Mouse (Mus musculus) hindbrain, embryonic 13.5 days (tissue): Measurements from ENCODE around the gene Rfx6. TPM values are rescaled to one million over a fixed set of nuclear protein-coding genes. Genes with fewer than 3 reads are reported as not detected.

Experiments used
- ATAC-seq: fragments of 200-750 bp; cut with Nextera tagmentation; 2 replicates; pipeline ENCODE4 v1.8.0; 2017; ENCODE audit warnings: moderate TSS enrichment; ENCODE audit not compliant: low FRiP score
- H3K27ac ChIP-seq: fragments of 300-500 bp; sonication (generic); 2 replicates; pipeline ENCODE4 v1.5.1; 2015; ENCODE audit warnings: inconsistent platforms, mild to moderate bottlenecking, moderate library complexity
- H3K27me3 ChIP-seq: fragments of 300-500 bp; sonication (generic); 2 replicates; pipeline ENCODE4 v1.6.1; 2015; ENCODE audit warnings: mild to moderate bottlenecking, inconsistent platforms
- H3K36me3 ChIP-seq: fragments of 300-500 bp; sonication (generic); 2 replicates; pipeline ENCODE4 v1.6.1; 2015; ENCODE audit warnings: mild to moderate bottlenecking, inconsistent platforms
- H3K4me1 ChIP-seq: fragments of 300-500 bp; sonication (generic); replicated peaks from 2 replicates; pipeline ENCODE4 v1.6.1; 2015; ENCODE audit warnings: inconsistent platforms
- H3K4me2 ChIP-seq: fragments of 300-500 bp; sonication (generic); 2 replicates; pipeline ENCODE4 v1.6.1; 2015; ENCODE audit warnings: inconsistent platforms, mild to moderate bottlenecking, moderate library complexity
- H3K4me3 ChIP-seq: fragments of 300-500 bp; sonication (generic); 2 replicates; pipeline ENCODE4 v1.5.1; 2015; ENCODE audit warnings: mild to moderate bottlenecking, inconsistent platforms
- H3K9ac ChIP-seq: fragments of 300-500 bp; sonication (generic); 2 replicates; pipeline ENCODE4 v1.6.1; 2015; ENCODE audit warnings: mild to moderate bottlenecking, inconsistent platforms
- H3K9me3 ChIP-seq: fragments of 300-500 bp; sonication (generic); 2 replicates; pipeline ENCODE4 v1.6.1; 2016; ENCODE audit warnings: inconsistent platforms
- WGBS: fragments of 180-500 bp; shearing (Covaris S2); methylation state at CpG from one replicate; pipeline ENCODE4 v1.1.7; 2015; 5-methylcytosine and 5-hydroxymethylcytosine counted together
- polyA plus RNA-seq: library from polyadenylated mRNA; unstranded; fragments of >200 nt; fragmentation: Nextera tagmentation; extraction: Ambion mirVana; gene quantifications from 2 replicates; pipeline ENCODE4 v1.2.1, GENCODE M21; 2015

The Rfx6 gene
- polyA plus RNA-seq, 1 experiment from 2014 or later = not detected

DNA sequence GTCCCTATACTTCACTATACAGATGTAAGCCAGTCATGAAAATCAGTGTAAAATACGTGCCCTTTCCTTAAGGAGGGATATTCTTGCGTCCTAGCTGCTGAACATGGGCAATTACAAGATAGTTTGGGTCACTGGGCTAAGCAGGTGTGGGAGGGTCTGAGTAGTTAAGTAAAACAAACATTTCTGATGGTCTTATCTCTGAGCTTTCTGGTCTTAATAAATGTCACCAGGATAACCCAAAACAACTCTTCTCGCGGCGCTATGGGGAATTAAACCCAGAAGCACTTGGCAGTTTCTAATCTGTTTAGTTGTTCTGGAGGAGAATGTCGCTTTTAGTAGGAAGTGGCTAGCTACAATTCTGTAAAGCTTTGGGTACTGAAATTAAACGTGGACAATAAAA lies 91.7 kb downstream of the Rfx6 start:
- Histone ChIP-seq H3K4me2 (no peak overlapping the region), H3K4me3 (no peak overlapping the region), H3K4me1 (no peaks in the 10 kb centered on the region), H3K27me3 (no peaks in the 10 kb centered on the region), H3K9ac (no peak overlapping the region), H3K27ac (no peak overlapping the region), H3K36me3 (no peaks in the 10 kb centered on the region), H3K9me3 (no peaks in the 10 kb centered on the region)
- no peak for ATAC-seq
- 85% methylated on average over 7 of the region's 7 CpGs for WGBS

DNA sequence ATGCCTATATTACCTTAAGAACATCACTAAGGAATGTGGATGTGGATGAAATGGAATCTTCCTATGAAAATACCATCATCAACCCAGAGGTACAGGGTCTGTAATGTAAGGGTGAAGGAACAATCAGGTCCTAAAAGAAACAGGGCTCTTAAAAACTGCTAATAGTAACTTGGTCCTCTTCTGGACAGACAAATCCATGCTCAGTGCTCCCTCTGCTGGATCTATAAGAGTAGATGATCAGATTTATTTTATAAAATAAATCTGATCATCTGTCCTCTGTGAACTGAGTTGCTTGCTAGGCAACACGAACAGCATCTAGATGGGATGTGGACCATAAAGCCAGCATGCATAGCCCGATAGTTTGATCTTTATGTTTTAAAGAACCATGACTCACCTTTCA lies 102.1 kb downstream of the Rfx6 start:
- Histone ChIP-seq H3K4me2 (no peak overlapping the region), H3K27me3 (no peaks in the 10 kb centered on the region), H3K9me3 (no peaks in the 10 kb centered on the region), H3K9ac (no peak overlapping the region), H3K4me3 (no peak overlapping the region), H3K4me1 (no peaks in the 10 kb centered on the region), H3K36me3 (no peaks in the 10 kb centered on the region), H3K27ac (no peak overlapping the region)
- no peak for ATAC-seq
- WGBS = 73% methylated on average over 2 of the region's 2 CpGs

Other genes with a start within 250 kb of the Rfx6 start
- gene Gm49339, start 197.1 kb upstream of the Rfx6 start, polyA plus RNA-seq = not detected in 2 replicates
- gene Lilr4b, start 197.1 kb upstream of the Rfx6 start, polyA plus RNA-seq = 0.17 TPM in 1 of 2 replicates, not detected in the other
- gene Lilrb4a, start 186.8 kb upstream of the Rfx6 start, polyA plus RNA-seq = 0.77 and 0.96 TPM in 2 replicates
- 2.3 and 2.4 TPM in 2 replicates for gene Fam162b, start 87.2 kb upstream of the Rfx6 start, polyA plus RNA-seq
- gene Gprc6a, start 46.3 kb upstream of the Rfx6 start, polyA plus RNA-seq = not detected in 2 replicates